Mouse (Mus musculus) adrenal gland, adult 10 weeks (tissue): ENCODE data around the gene Smr2. TPM values are rescaled to one million over a fixed set of nuclear protein-coding genes. Genes with fewer than 3 reads are reported as not detected.

Source experiments
- polyA plus RNA-seq: library from polyadenylated mRNA; stranded (reverse); fragments of 350-450 nt; fragmentation: Illumina TruSeq; extraction: RNeasy Lipid Tissue Mini Kit (QIAGEN cat#74804); gene quantifications from one replicate; pipeline ENCODE4 v1.2.3, GENCODE M21; 2014; ENCODE audit warnings: low read depth, low replicate concordance

Smr2 gene
- not detected for polyA plus RNA-seq

DNA sequence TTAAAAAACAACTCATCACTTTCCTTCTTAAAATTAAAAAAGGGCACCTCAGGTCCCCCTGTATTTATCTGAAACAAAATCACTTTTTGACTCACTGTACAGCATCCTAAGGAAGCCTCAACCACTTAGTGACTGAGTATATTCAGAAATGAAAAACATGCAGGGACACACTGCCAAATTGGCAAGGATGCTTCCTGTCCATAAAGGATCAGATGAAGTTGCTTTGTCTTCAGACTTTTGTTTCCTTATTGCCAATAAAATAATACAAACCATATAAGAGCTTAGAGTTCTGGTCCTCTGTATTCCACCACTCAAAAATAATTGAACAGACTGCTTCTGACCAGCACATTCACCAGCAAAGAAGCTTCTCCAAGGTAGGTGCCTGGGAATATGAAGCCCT, at the start of gene Smr2:
Gene Smr2, plus strand, starts transcription at position 301 of the 400 bp plus-strand sequence.

DNA sequence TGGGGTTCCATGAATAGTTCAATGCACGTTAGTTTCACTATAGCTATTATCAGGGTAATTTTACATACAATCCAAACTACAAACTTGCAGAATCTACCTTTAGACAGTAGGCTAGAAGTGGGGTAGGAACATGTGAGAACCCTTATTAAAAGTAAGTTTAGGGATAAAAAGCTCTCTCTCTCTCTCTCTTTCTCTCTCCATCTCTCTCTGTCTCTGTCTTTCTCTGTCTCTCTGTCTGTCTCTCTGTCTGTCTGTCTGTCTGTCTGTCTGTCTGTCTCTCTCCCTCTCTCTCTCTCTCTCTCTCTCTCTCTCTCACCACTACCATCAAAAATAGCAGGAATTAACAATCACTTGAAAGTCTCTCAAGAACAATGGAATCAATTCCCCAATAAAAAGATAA, 25.1 kb downstream of the Smr2 start, which contains the start of gene Gm11116:
Gene Gm11116, minus strand, starts transcription at position 101 of the 400 bp plus-strand sequence.

DNA sequence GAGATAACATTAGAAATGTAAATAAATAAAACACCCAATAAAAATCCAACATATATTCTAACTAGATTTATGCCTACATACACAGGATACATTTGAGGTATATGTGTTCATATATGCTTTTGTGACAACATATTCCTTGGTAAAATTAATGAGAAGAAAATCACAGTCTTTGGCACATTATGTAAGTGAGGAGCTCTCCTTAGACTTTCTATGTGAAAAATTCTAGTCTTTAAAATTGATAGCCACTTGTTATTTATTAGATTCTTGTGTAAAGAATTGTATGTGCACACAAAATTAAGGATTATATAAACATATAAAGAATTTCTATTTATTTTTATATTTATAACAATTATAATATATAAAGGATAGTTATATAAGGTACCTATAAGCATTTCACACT, 67.6 kb downstream of the Smr2 start, which contains the start of gene Gm11115:
Gene Gm11115, minus strand, starts transcription at position 101 of the 400 bp plus-strand sequence.

Other genes starting within 250 kb of the Smr2 start
- gene Odam, start 201.5 kb upstream of the Smr2 start, polyA plus RNA-seq: not detected
- gene Csn3, start 161.0 kb upstream of the Smr2 start, polyA plus RNA-seq: not detected
- gene 2310003L06Rik, start 117.1 kb upstream of the Smr2 start, polyA plus RNA-seq: not detected
- gene Gm28434, start 117.0 kb upstream of the Smr2 start, polyA plus RNA-seq: not detected
- not detected for gene Cabs1, start 107.1 kb upstream of the Smr2 start, polyA plus RNA-seq
- not detected for gene Smr3a, start 84.0 kb upstream of the Smr2 start, polyA plus RNA-seq
- not detected for gene Gm11116, start 25.0 kb downstream of the Smr2 start, polyA plus RNA-seq
- gene Gm11115, start 67.5 kb downstream of the Smr2 start, polyA plus RNA-seq: not detected
- not detected for gene Gm7714, start 182.4 kb downstream of the Smr2 start, polyA plus RNA-seq
- gene Prol1, start 230.8 kb downstream of the Smr2 start, polyA plus RNA-seq: not detected